Mouse (Mus musculus): ENCODE measurements around the gene Psmb8. TPM values are rescaled to one million over a fixed set of nuclear protein-coding genes. Genes with fewer than 3 reads are reported as not detected.

The Psmb8 gene
- 1 to 10 TPM; 2.6 to 2.7 TPM for total RNA-seq (2021)
- long read RNA-seq, experiment 1, partial matches to known transcripts = 0 of 4 reads
- long read RNA-seq, experiment 1, other reads (novel, unspliced or antisense) = 2 of 4 reads
- long read RNA-seq, experiment 2, partial matches to known transcripts = 0 of 1 reads
- long read RNA-seq, experiment 2, other reads (novel, unspliced or antisense) = 0 of 1 reads

DNA sequence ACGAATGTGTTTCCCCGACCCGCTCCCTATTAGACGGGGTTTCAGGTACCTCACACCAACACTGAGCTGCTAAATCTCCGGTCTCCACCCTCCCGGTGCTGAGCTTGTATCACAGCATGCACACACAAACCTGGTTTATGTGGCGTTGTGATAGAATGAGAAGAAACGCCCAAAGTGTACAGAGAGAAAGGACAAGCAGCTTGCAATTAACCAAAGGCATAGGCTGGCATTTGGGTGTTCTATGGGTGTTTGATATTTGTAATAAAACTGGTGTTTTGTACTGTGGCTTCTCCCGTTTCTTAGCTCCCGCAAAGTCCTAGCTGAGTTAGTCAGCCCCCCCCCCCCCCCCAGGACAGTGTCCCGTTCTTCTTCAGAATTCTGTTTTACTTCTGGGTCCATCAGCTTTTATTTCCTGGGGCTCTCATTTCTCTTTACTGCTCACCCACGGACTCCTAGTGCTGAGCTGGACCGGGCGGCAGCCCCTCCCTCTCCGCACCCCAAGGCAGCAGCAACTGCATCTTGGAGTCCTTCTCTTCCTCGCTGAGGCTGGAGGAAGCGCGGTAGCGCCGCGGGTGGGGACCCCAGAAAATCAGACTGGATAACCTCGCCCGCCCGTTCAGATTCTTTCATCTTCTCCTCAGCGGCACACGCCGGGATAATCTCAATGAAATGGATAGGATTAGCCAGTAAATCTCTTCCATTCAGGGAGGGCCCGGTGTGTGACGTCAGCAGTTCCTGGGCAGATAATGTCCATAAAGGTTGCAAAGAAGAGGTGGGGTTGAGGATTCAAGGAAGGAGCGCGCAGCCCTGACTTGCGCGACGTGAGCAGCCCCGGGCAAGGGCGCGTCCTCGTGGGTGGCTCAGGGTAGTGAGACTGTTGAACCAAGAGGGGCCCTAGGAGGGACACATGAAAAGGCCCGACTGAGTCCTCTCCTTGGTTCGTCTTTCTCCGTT is at the start of gene Psmb8:
Gene Psmb8, plus strand, starts transcription at position 781 of the 954 bp plus-strand sequence.
- intact Hi-C loops (cut with DNase I) = no loop called here
- peak; percentile 87 to 91 for DNase-seq (ENCODE audit: low spot score in 2 of 2)

DNA sequence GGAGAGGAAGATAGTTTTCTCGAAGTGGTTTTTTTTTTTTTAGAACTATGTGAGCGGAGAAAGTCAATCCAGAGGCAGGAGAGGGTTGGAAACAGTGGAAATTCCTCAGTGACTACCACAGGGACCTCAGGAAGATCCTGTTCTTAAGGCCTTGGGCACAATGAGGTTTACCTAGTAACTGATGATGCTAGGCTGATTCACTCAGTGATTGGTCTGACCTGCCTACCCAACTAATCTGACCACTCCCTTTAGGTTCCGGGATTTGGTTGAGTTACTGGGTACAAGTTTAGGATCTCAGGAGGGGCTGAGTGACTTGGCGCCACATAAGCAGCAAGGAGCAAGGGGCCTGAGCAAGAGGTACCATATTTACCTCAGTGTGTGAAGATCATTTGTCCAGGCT is 44.6 kb upstream of the Psmb8 start, which contains the start of gene H2-DMb1:
Gene H2-DMb1, plus strand, starts transcription at position 150 of the 400 bp plus-strand sequence.
- intact Hi-C loops (cut with DNase I) = no loop called here
- peak; percentile 73 to 75 for DNase-seq (ENCODE audit: low spot score in 2 of 2)

DNA sequence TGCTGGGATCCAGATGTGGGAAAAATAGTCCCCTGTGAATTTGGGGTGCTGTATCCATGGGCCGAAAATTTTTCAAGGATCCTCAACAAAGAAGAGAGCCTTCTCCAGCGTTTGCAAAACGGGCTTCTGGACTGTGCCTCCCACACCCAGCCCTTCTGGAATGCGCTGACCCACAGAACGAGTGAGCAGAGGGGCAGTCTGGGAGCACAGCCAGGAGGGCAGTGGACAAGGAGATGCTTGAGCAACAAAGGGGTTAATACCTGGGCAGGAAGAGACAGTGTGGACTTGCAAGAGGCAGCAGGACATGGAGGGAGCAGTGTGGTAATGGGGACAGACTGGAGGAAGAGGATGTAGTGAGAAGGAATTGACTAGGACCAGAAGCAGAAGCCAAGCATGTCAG is 42.0 kb upstream of the Psmb8 start:
- no peak for DNase-seq (ENCODE audit: low spot score in 2 of 2)
- intact Hi-C loops (cut with DNase I) = no loop called here

DNA sequence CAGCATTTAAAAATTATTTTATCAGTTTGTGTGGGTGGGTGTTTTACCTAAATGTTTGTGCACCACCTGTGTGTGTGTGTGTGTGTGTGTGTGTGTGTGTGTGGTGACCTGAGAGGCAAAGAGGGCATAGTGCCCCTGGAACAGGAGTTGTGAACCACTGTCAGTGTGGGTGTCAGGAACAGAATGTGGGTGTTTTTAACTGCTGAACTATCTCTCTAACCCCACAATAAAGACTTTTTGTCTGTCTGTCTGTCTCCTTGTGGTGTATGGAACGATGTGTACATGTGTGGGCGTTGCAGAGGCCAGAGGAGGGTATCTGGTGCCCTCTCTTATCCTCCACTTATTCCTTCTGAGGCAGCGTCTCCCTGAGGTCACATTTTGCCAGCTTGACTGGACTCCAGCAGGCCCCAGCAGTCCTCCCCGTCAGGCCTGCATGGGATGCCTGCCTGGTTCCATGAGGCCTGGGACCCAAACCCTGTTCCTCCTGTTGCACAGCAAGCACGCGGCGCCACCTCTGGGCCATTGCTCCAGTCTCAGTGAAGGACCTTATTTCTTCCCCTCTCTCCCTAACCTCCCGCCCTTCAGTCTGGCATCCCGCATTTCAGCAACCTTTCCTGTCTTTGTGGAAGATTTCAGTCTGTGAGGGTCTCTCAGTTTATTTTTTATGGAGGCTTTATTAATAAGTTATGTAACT is 33.2 kb upstream of the Psmb8 start:
- peak in 1 of 2 experiments; percentile 21 for DNase-seq (ENCODE audit: low spot score in 2 of 2)
- intact Hi-C loops (cut with DNase I) = no loop called here

DNA sequence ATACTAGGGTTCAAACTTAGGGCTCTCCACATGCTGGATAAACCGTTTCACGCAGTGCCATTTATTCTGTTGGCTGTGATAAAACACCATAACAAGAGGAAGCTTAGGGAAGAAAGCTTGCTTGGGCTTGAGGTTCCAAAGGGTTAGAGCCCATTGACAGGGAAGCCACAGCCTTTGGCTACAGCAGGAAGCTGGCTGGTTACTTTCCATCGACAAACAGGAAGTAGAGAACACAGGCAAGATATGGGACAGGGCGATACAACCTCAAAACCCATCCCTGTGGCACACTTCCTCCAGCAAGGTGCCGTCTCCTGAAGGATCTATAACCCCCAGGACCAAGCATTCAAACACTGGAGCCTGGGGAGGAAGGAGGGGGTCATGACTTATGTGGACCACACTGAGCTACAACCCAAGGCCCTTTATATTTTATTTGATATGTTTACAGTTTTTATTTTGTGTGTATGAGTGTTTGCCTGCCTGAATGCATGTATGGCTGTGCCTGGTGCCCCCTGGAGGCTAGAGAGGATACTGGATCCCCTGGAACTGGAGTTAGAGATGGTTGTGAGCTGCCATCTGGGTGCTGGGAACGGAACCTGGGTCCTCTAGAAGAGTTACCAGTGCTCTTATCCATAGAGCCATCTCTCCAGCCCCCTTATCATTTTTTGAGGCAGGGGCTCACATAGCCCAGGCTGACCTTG is 32.3 kb upstream of the Psmb8 start:
- intact Hi-C loops (cut with DNase I) = no loop called here
- no peak for DNase-seq (ENCODE audit: low spot score in 2 of 2)

DNA sequence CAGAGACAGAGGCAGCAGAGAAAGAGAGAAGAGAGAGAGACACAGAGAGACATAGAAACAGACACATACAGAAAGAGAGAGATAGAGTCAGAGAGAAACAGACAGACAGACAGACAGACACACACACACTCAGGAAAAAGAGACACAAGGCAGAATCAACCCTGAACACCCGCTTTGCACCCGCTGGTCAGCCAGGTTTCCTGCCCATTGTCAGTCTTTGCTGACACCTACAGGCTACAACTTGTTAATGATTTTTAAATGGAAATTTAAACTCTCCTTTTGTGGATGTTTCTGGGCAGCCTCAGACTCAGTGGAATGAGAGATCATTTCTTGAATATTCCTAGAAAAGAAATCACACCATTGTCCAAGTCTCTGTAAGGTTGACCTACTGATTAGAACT is 28.2 kb upstream of the Psmb8 start:
- DNase-seq (ENCODE audit: low spot score in 2 of 2) = peak; percentile 38 to 48
- intact Hi-C loops (cut with DNase I) = loop anchor here (1.0 to 2.0 kb wide), 2 partner anchors 68 to 91 kb away; no protein-coding TSS in a partner anchor

DNA sequence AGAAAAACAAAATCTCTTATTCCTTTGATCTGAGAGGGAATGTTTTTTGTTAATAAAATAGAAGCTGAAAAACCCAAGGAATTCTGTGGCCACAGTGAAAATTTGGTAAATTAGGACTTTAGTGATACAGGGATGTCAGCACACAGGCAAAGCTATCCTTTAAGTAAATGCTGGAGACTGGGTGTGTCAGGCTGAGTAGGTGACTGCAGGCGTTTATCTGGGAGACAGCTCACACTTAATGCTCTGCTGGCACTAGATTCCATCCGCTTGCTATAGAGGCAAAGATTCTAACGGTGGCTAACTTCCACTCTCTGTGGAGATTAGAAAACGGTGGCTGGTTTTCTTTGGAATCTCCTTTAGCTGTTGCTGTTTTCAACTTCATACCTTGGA is 27.0 kb upstream of the Psmb8 start:
- DNase-seq (ENCODE audit: low spot score in 2 of 2) = no peak
- intact Hi-C loops (cut with DNase I) = loop anchor here (2.0 to 10.0 kb wide), 4 partner anchors 34 to 242 kb away; no protein-coding TSS in a partner anchor

DNA sequence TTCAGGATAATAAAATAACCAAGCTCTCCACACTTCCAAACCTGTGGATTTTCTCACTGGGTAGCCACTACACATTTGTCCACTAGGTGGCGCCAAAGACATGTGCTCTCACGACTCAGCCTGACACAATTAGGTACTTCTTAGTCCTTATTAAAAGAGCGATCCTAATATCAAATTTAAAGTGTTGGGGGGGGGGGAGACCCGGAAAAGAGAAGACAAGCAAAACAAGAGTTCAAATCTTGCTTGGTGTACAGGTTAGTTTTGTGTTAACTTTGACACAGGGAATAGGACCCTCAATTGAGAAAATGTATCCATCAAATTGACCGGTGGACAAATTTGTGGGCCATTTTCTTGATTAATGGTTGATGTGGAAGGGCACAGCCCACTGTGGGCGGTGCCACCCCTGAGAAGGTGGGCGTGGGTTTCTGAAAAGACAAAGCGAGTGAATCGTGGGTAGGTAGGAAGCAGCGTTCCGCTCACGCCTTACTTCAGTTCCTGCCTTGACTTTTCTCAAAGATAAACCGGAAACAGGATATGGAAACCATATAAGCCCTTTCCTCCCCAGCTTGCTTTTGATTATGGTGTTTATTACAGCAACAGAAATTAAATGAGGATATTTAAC is 26.5 kb upstream of the Psmb8 start:
- DNase-seq (ENCODE audit: low spot score in 2 of 2) = peak; percentile 82 to 90
- intact Hi-C loops (cut with DNase I) = loop anchor here (2.0 to 10.0 kb wide), 4 partner anchors 34 to 241 kb away; no protein-coding TSS in a partner anchor

DNA sequence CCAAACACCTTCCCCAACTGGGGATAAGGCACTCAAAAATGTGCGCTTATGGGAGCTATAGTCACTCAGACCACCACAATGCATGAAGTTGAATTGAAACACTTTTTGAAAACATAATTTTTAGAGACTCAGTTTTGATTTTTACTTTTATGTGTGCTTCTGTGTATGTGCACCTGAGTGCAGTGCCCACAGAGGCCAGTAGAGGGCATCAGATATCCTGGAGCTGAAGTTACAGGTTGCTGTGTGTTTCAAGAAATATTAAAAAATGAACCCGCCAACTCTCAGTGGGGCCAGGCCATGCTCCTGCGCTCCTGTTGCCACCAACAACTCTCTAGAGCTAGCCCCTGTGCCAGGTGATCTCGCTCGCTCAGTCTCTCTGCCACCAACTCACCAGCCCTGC is 25.0 kb upstream of the Psmb8 start:
- intact Hi-C loops (cut with DNase I) = loop anchor here (5.0 to 10.0 kb wide), 2 partner anchors 172 to 240 kb away; no protein-coding TSS in a partner anchor
- no peak for DNase-seq (ENCODE audit: low spot score in 2 of 2)

DNA sequence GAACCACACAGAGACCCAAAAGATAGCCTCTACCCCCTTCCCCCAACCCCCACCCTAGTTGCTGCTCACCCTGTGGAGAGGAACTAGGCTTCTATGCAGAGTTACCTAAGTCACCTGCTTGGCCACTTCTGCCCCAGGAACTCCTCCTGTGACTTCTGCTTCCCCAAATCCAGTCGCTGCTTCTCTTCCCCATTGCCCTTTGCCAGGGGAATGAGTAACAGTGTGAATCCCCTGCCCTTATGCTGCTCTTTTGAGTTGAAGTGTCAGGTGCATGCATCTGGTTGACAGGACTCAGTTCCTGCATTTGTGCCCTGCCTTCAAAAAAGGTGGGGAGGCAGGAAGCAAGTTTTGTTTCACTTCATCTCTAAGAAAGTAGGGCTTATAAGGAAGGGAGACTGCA is 23.4 kb upstream of the Psmb8 start:
- DNase-seq (ENCODE audit: low spot score in 2 of 2) = no peak
- intact Hi-C loops (cut with DNase I) = loop anchor here (5.0 to 10.0 kb wide), 2 partner anchors 171 to 238 kb away; no protein-coding TSS in a partner anchor

DNA sequence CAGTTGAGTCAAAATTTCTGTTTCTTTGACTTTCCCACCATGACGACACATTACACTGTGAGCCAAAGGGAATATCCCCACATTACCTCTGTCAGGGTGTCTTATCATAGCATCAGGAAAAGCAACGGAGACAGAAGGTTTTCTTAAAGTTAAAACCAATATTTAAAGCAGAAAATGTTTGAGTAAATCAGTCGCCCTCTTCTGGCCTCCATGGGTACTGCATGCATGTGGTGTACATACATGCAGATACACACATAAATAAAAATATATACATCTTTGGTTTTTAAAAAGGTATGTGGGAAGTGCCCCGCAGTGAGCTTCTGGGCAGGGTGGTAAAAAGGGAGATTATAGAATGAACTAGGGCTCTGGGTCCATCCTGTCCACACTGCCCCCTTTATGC is 20.3 kb upstream of the Psmb8 start:
- no peak for DNase-seq (ENCODE audit: low spot score in 2 of 2)
- intact Hi-C loops (cut with DNase I) = loop anchor here (10.0 kb wide), 1 partner anchor 168 kb away; no protein-coding TSS in a partner anchor

DNA sequence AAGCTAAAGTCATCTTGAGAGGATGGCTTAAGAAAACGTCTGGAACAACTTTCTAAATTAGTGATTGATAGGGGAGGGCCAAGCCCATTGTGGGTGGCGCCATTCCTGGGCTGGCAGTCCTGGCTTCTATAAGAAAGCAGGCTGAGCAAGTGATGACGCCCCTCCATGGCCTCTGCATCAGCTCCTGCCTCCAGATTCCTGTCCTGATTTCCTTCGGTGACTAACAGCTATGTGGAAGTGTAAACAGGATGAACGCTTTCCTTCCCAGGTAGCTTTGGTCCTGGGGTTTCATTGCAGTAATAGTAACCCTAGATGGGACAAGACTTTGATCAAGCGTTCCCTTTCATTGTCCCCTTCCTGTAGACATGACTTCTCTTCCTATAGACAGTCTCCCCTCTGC is 18.5 kb upstream of the Psmb8 start:
- intact Hi-C loops (cut with DNase I) = loop anchor here (10.0 kb wide), 1 partner anchor 166 kb away; no protein-coding TSS in a partner anchor
- no peak for DNase-seq (ENCODE audit: low spot score in 2 of 2)

DNA sequence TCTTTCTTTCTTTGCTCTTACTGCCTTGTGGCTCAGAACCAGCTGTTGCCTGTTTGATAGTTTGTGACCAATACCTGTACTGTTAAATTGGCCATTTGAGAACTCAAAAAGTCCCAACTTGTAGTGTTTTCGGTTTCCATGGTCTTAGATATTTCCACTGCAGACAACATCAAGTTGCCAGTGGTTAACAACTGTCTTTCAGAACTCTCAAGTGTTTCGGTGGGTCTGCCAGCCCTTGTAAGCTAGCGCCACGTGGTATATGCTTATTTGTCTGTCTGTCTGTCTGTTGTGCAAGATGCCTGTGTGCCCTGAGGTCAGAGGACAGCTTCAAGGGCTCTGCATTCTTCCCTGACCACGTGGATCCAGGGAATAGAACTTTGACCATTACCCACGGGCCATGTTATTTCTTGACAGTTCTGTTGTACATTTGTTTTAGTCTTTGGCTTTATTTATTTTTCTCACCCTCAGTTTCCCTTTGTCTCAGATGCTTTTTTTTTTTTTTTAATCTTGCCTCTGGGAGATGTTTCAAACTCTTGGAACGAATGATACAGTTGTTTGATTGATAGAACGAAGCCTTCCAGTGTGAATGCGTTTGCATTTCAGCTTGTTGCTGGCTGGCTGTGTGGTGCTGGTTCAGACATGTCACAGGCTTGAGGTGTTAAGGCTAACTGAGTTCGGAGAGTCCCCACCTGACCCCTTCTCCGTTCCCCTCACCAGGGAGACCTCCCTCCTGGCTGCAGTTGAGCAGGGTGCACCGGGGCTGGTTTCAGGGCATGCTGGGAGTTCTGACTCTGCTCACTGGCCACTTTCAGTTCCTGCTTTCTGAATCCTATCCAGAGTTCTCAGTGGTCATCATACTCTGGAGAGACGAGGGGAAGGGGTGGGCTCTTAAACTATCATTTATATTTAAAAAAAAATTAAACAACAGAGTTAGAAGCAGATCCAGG is 17.3 kb upstream of the Psmb8 start:
- DNase-seq (ENCODE audit: low spot score in 2 of 2) = no peak
- intact Hi-C loops (cut with DNase I) = loop anchor here (10.0 kb wide), 1 partner anchor 165 kb away; no protein-coding TSS in a partner anchor

DNA sequence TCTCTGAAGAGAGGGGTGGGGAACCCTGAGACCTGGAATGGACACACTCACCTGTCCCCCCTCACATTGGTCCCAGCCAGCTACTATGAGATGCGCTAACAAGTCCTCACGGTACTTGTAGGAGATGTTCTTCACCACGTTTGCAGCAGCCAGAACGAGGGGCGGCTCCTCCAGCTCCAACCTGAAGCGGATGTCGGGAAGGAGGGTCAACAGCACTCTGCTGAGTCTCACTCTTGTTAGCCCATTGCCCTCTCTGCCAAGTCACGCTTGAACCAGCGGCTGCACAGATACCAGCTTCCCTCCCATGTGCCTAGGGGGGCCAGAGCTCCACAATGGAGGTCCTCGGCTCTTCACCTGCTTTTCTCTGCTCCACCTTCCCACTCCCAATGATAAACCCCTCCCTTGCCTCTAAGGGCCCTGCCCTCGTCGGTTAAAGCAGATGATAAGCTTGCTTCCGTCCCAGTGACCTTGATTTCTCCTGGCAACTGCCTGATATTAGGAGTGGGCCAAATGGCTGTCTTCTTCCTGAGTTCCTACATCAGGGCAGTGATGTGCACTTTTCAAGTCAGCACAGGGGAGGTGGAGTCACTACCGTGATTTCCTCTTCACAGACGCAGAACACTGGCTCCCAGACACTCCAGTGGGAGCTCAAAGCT is 13.8 kb upstream of the Psmb8 start:
- no peak for DNase-seq (ENCODE audit: low spot score in 2 of 2)
- intact Hi-C loops (cut with DNase I) = no loop called here

DNA sequence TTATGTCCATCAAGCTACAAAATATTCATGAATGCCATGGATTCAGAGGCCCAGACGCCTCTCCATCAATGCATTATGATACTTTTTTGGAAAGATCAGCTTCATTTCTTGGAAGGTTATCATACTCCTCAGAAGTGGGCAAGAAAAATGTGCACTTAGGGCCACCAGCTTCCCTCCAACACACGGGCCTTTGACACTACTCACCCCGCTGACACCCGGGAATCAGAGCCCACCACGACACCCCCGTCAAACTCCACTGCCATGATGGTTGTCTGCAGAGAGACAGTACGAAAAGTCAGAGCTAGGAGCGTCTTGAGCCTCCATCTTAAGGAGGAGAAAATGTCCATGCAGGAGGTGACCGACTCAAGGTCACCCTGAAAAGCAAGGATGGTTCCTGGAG is 12.0 kb upstream of the Psmb8 start:
- intact Hi-C loops (cut with DNase I) = no loop called here
- no peak for DNase-seq (ENCODE audit: low spot score in 2 of 2)

DNA sequence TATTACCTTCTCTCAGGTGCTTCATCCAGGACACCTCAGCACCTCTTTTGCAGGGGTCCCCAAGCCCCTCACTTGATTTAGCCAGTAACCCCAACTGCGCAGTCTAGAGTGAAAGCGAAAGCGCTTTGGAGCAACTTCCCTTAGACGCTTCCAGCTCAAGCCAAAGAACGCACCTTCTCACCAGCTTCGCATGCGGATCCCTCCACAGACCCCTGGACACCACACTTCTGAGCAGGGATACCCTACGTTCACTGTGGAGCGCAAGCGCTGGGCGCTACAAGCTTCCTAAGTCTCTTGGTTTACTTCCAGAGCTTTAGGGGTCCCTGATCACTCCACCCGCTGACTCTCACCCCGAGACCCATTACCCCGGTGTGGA is 10.6 kb upstream of the Psmb8 start:
- intact Hi-C loops (cut with DNase I) = no loop called here
- no peak for DNase-seq (ENCODE audit: low spot score in 2 of 2)

DNA sequence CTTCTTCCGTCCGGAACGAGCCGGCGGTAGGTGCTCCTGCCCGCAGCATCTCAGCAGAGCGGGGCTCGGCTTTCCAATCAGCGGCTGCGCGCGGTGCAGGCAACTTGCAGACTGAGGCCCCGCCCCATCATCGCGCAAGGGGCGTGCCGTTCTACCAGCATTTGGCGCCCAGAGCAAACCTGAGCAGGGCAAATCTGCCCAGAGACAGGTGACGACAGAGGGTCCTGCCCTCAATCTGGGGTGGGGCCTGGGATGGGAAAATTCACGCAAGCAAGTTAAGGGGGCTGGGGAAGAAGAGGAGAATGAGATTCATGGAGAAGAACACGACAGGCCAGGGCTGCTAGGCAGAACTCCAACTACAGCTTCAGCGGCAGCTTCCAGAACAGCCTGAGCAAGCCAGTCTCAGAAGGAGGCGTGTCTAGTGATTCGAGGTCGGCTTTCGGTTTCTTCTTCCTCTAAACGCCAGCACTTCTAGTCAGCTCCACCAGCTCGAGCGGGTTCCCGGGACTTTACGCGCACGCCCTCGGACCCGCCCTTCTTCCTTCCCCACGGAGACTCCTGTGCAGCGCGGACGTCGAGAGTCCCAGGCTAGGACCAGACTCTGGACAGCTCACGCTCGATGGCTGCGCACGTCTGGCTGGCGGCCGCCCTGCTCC is 10.1 kb upstream of the Psmb8 start, which contains the start of the genes Tap1 and Psmb9:
Gene Tap1, plus strand, starts transcription at position 293 of the 656 bp plus-strand sequence.
Gene Psmb9, minus strand, starts transcription at position 504 of the 656 bp plus-strand sequence.
- intact Hi-C loops (cut with DNase I) = no loop called here
- DNase-seq (ENCODE audit: low spot score in 2 of 2) = peak; percentile 96 to 97

Data from left cerebral cortex, postnatal 14 days (tissue).